Mouse (Mus musculus): ENCODE results near the gene Ccr7.

GRCm38 (mm10) chr11:99144940-99145339 lies 9.9 kb downstream of the Ccr7 start:
- TF ChIP-seq POLR2AphosphoS2 (IDR thresholded peaks at IDR 0.05; ENCODE audit: insufficient read length, low read depth) = no peak
- no peak for TF ChIP-seq POLR2A (IDR thresholded peaks at IDR 0.05; ENCODE audit: insufficient read length, low read depth)
- no peak for TF ChIP-seq TCF12 (IDR thresholded peaks at IDR 0.05; ENCODE audit: insufficient read depth, poor library complexity, severe bottlenecking)
- no peak for TF ChIP-seq MYOG (IDR thresholded peaks at IDR 0.05; ENCODE audit: control insufficient read depth in 1 of 3, insufficient read depth in 1 of 3, insufficient read length in 2 of 3, low read depth in 2 of 3)
- no peak for TF ChIP-seq MAX (IDR thresholded peaks at IDR 0.05; ENCODE audit: low read depth)
- no peak for TF ChIP-seq REST (IDR thresholded peaks at IDR 0.05; ENCODE audit: insufficient read depth, insufficient read length)
